Comparison of ENCODE assay signal across 8 mouse cellular contexts in the genomic region with DNA sequence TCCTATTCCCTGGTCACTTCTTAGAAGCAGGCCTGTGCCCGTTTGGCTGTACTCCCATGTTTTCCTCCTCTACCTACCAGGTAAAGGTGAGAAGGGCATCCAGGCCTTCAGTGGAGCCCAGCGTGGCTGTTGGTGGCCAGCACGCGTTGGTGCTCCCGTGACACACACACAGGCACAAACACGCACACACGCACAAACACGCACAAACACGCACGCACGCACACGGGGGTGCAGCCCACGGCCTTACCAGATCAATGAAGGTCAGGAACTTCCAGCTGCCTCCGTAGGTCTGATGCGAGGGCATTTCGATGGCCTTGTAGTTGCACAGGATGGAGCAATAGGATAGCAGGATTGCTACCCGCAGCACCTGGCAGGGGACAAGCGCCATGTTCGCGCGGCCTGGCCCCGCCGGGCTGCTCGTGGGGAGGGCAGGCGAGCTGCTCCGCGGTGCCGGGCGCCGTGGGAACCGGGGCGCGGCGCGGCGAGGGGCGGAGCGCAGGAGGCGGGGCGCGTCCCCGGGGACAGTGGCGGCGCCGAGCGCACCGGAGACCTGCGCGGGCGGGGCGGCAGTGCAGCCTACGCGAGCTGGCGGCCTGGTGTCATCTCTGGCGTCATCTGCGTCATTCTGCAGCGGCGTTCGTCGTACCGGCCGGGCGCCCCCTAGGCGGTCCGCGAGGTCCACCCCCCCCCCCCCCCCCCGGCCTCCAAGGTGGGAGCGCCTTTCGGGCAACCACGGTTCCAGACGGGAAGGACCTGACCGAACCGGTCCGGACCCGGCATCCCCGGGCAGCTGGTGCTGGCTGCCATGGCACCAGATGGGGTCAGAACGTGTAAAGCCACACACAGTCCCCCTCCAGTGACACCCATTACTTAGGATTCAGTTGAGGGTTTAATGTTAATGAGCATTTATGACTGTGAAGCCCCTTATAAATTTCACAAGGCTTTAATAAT. TPM values are rescaled to one million over a fixed set of nuclear protein-coding genes. Genes with fewer than 3 reads are reported as not detected.
DNase-seq lines count a peak whose midpoint lies in the region; ATAC-seq and TF ChIP-seq lines count a peak whose summit lies in the region.

TSS of gene Aig1 (minus strand) at position 610 of the 951 bp plus-strand sequence.

- H3K9me3 ChIP-seq in forebrain, embryonic 12.5 days = 0 out of 2 replicates have a peak, but pooled peaks cover 5% of the 10 kb centered on the region
- H3K9me3 ChIP-seq in heart, postnatal 0 days (replicated peaks; ENCODE audit: control insufficient read depth, low read length) = peaks cover 4% of the 10 kb centered on the region
- H3K9me3 ChIP-seq in liver, embryonic 13.5 days (replicated peaks) = no peaks in the 10 kb centered on the region

- peak within 1 kb of the TSS; percentile 74 for H3K4me2 ChIP-seq in forebrain, embryonic 12.5 days
- peak within 1 kb of the TSS; percentile 93 for H3K4me2 ChIP-seq in heart, postnatal 0 days (ENCODE audit: low read depth, low read length)
- H3K4me2 ChIP-seq in liver, embryonic 13.5 days = peak within 1 kb of the TSS; percentile 91

- ATAC-seq in forebrain, embryonic 12.5 days (ENCODE audit: low FRiP score) = peak; percentile 96
- ATAC-seq in heart, postnatal 0 days (ENCODE audit: insufficient read depth, low read depth) = peak; percentile 87
- ATAC-seq in liver, embryonic 13.5 days (ENCODE audit: low read depth) = peak; percentile 96

- TF ChIP-seq EP300 in heart, postnatal 0 days (IDR thresholded peaks at IDR 0.05; ENCODE audit: low read depth) = no peak

- H3K4me1 ChIP-seq in forebrain, embryonic 12.5 days = peaks cover 7% of the 10 kb centered on the region
- H3K4me1 ChIP-seq in heart, postnatal 0 days (ENCODE audit: control insufficient read depth, insufficient read depth) = peaks cover 20% of the 10 kb centered on the region
- H3K4me1 ChIP-seq in liver, embryonic 13.5 days (replicated peaks) = peaks cover 32% of the 10 kb centered on the region

- WGBS in forebrain, embryonic 12.5 days = 2% methylated on average over 76 of the region's 77 CpGs
- 2% methylated on average over 66 of the region's 77 CpGs for WGBS in heart, postnatal 0 days
- 6% methylated on average over 55 of the region's 77 CpGs for WGBS in liver, embryonic 13.5 days (ENCODE audit: insufficient replicate concordance)

- H3K27ac ChIP-seq in forebrain, embryonic 12.5 days = peak within 1 kb of the TSS; percentile 36; the same call in 1 of the 2 replicates
- H3K27ac ChIP-seq in heart, postnatal 0 days (ENCODE audit: low read depth) = peak within 1 kb of the TSS; percentile 93
- peak within 1 kb of the TSS; percentile 4 for H3K27ac ChIP-seq in liver, embryonic 13.5 days

- H3K4me3 ChIP-seq in forebrain, embryonic 12.5 days (replicated peaks) = peak within 1 kb of the TSS; percentile 79
- peak within 1 kb of the TSS; percentile 92 for H3K4me3 ChIP-seq in heart, postnatal 0 days (ENCODE audit: low read depth, low read length)
- peak within 1 kb of the TSS; percentile 66 for H3K4me3 ChIP-seq in liver, embryonic 13.5 days (replicated peaks)

- no peaks in the 10 kb centered on the region for H3K27me3 ChIP-seq in forebrain, embryonic 12.5 days
- H3K27me3 ChIP-seq in heart, postnatal 0 days (ENCODE audit: control insufficient read depth, insufficient read depth, low read length) = no peaks in the 10 kb centered on the region
- H3K27me3 ChIP-seq in liver, embryonic 13.5 days = no peaks in the 10 kb centered on the region
- no peaks in the 10 kb centered on the region for H3K27me3 ChIP-seq in splenic B cell, adult 2 months (ENCODE audit: control insufficient read depth, insufficient read depth, low read length, poor library complexity, severe bottlenecking)

- peak; percentile 89 for DNase-seq in CD4-positive helper T cell, adult 2 months (ENCODE audit: low read depth, low spot score)
- peak; percentile 58 for DNase-seq in c-Kit-positive CD71-positive TER-119-negative erythroid progenitor cells, embryonic 14.5 days (ENCODE audit: low read depth)
- peak; percentile 69 for DNase-seq in heart, postnatal 0 days (ENCODE audit: low spot score)
- DNase-seq in kidney, postnatal 36 days = peak; percentile 81 to 90
- peak; percentile 73 for DNase-seq in liver, embryonic 13.5 days
- peak; percentile 63 to 78 for DNase-seq in natural killer cell, adult 2 months (ENCODE audit: low spot score in 2 of 2)
- DNase-seq in splenic B cell, adult 2 months (ENCODE audit: low read depth, low spot score) = peak; percentile 87

- H3K9ac ChIP-seq in forebrain, embryonic 12.5 days = peak within 1 kb of the TSS; percentile 79
- H3K9ac ChIP-seq in heart, postnatal 0 days (replicated peaks; ENCODE audit: low read depth, low read length) = peak within 1 kb of the TSS; percentile 89
- H3K9ac ChIP-seq in liver, embryonic 13.5 days = peak within 1 kb of the TSS; percentile 75

- no peak for TF ChIP-seq CTCF in heart, postnatal 0 days (IDR thresholded peaks at IDR 0.05; ENCODE audit: low read depth)

- H3K36me3 ChIP-seq in forebrain, embryonic 12.5 days (replicated peaks) = no peaks in the 10 kb centered on the region
- H3K36me3 ChIP-seq in heart, postnatal 0 days (replicated peaks; ENCODE audit: control insufficient read depth, insufficient read depth, low read length) = no peaks in the 10 kb centered on the region
- H3K36me3 ChIP-seq in liver, embryonic 13.5 days = no peaks in the 10 kb centered on the region
- no peaks in the 10 kb centered on the region for H3K36me3 ChIP-seq in splenic B cell, adult 2 months (ENCODE audit: control insufficient read depth, insufficient read depth, low read length, poor library complexity, severe bottlenecking)

RNA-seq across cellular contexts. Expression of gene Aig1, which starts in this region (rescaled TPM):
- polyA plus RNA-seq in forebrain, embryonic 12.5 days (2016; fragmentation: Nextera tagmentation; extraction: Ambion mirVana) = 29.2 and 30.9 TPM in 2 replicates
- 89.0 and 147 TPM in 2 replicates for total RNA-seq in heart, postnatal 0 days (2014; rRNA removed; ENCODE audit: low replicate concordance)
- polyA plus RNA-seq in heart, postnatal 0 days (2015; fragmentation: Nextera tagmentation; extraction: Ambion mirVana) = 77.4 and 81.4 TPM in 2 replicates
- polyA plus RNA-seq in liver, embryonic 13.5 days (2015; fragmentation: Nextera tagmentation; extraction: Ambion mirVana) = 12.0 and 12.1 TPM in 2 replicates

Comparison
In these comparisons a context has a peak if more than half of its experiments do, and no peak if none do; other contexts are left out.
1. Peak in every context shown above with its lines: DNase-seq, ATAC-seq, H3K4me3 ChIP-seq and H3K27ac ChIP-seq.
2. H3K27ac ChIP-seq: peak in every context shown above with its lines; median percentile 93 in heart, postnatal 0 days; 36 in forebrain, embryonic 12.5 days; 4 in liver, embryonic 13.5 days.